Mouse (Mus musculus) midbrain, embryonic 13.5 days (tissue): ENCODE data around the gene Pex16. TPM values are rescaled to one million over a fixed set of nuclear protein-coding genes. Genes with fewer than 3 reads are reported as not detected.

Experiments
- ATAC-seq: fragments of 200-750 bp; cut with Nextera tagmentation; 2 replicates; pipeline ENCODE4 v1.8.0; 2017; ENCODE audit warnings: mild to moderate bottlenecking, moderate TSS enrichment, moderate library complexity
- H3K27ac ChIP-seq: fragments of 300-500 bp; sonication (generic); 2 replicates; pipeline ENCODE4 v1.5.1; 2015; ENCODE audit warnings: inconsistent platforms, mild to moderate bottlenecking, moderate library complexity
- H3K27me3 ChIP-seq: fragments of 300-500 bp; sonication (generic); 2 replicates; pipeline ENCODE4 v1.6.1; 2015; ENCODE audit warnings: mild to moderate bottlenecking, inconsistent platforms
- H3K36me3 ChIP-seq: fragments of 300-500 bp; sonication (generic); 2 replicates; pipeline ENCODE4 v1.6.1; 2015; ENCODE audit warnings: mild to moderate bottlenecking, inconsistent platforms
- H3K4me1 ChIP-seq: fragments of 300-500 bp; sonication (generic); replicated peaks from 2 replicates; pipeline ENCODE4 v1.6.1; 2015; ENCODE audit warnings: inconsistent platforms
- H3K4me2 ChIP-seq: fragments of 300-500 bp; sonication (generic); replicated peaks from 2 replicates; pipeline ENCODE4 v1.6.1; 2015; ENCODE audit warnings: moderate library complexity, mild to moderate bottlenecking, inconsistent platforms
- H3K4me3 ChIP-seq: fragments of 300-500 bp; sonication (generic); replicated peaks from 2 replicates; pipeline ENCODE4 v1.5.1; 2015; ENCODE audit warnings: mild to moderate bottlenecking, inconsistent platforms
- H3K9ac ChIP-seq: fragments of 300-500 bp; sonication (generic); replicated peaks from 2 replicates; pipeline ENCODE4 v1.6.1; 2015; ENCODE audit warnings: mild to moderate bottlenecking, inconsistent platforms
- H3K9me3 ChIP-seq: fragments of 300-500 bp; sonication (generic); 2 replicates; pipeline ENCODE4 v1.6.1; 2016; ENCODE audit warnings: mild to moderate bottlenecking, inconsistent platforms
- WGBS: fragments of 180-500 bp; shearing (Covaris S2); methylation state at CpG from one replicate; pipeline ENCODE4 v1.1.7; 2015; 5-methylcytosine and 5-hydroxymethylcytosine counted together
- polyA plus RNA-seq: library from polyadenylated mRNA; unstranded; fragments of >200 nt; fragmentation: Nextera tagmentation; extraction: Ambion mirVana; gene quantifications from 2 replicates; pipeline ENCODE4 v1.2.1, GENCODE M21; 2015

Pex16 gene
- polyA plus RNA-seq, 1 experiment from 2014 or later = 36.0 TPM

- H3K4me1 ChIP-seq = peaks cover 56% of the 10 kb centered on the region
- 3% methylated on average over 45 of the region's 45 CpGs for WGBS
These were observed 3.4 kb upstream of the Pex16 start for GRCm38 (mm10) chr2:92370821-92371805.

GRCm38 (mm10) chr2:92371971-92372690 lies 2.3 kb upstream of the Pex16 start:
- peaks cover under 1% of the 10 kb centered on the region; the same call in 1 of the 2 replicates for H3K36me3 ChIP-seq
- H3K9ac ChIP-seq = peak overlapping the region; percentile 28; the same call in 1 of the 2 replicates
- no peaks in the 10 kb centered on the region for H3K9me3 ChIP-seq
- H3K4me3 ChIP-seq = no peak overlapping the region
- WGBS = 3% methylated on average over 10 of the region's 10 CpGs
- H3K4me1 ChIP-seq = peaks cover 61% of the 10 kb centered on the region
- peaks cover 35% of the 10 kb centered on the region for H3K27me3 ChIP-seq
- H3K4me2 ChIP-seq = peak overlapping the region; percentile 62
- H3K27ac ChIP-seq = peak overlapping the region; percentile 37
- no peak for ATAC-seq

More at GRCm38 (mm10) chr2:92370821-92371805, 3.4 kb upstream of the Pex16 start:
- Histone ChIP-seq H3K27me3 (peaks cover 35% of the 10 kb centered on the region), H3K36me3 (peaks cover 3% of the 10 kb centered on the region; the same call in 1 of the 2 replicates), H3K4me3 (peak overlapping the region; percentile 33), H3K27ac (peak overlapping the region; percentile 37), H3K9ac (peak overlapping the region; percentile 55), H3K9me3 (no peaks in the 10 kb centered on the region), H3K4me2 (peak overlapping the region; percentile 62)
- no peak for ATAC-seq

- WGBS = 22% methylated on average over 9 of the region's 9 CpGs
- Histone ChIP-seq H3K27ac (peak overlapping the region; percentile 35; the same call in 1 of the 2 replicates), H3K9me3 (no peaks in the 10 kb centered on the region), H3K27me3 (peaks cover 35% of the 10 kb centered on the region), H3K4me2 (0 out of 2 replicates have a peak overlapping the region, but pooled peaks have one; percentile 2), H3K36me3 (peaks cover 8% of the 10 kb centered on the region), H3K9ac (no peak overlapping the region), H3K4me3 (no peak overlapping the region), H3K4me1 (peaks cover 61% of the 10 kb centered on the region)
- no peak for ATAC-seq
These were observed 1.6 kb upstream of the Pex16 start for GRCm38 (mm10) chr2:92372767-92373436.

DNA sequence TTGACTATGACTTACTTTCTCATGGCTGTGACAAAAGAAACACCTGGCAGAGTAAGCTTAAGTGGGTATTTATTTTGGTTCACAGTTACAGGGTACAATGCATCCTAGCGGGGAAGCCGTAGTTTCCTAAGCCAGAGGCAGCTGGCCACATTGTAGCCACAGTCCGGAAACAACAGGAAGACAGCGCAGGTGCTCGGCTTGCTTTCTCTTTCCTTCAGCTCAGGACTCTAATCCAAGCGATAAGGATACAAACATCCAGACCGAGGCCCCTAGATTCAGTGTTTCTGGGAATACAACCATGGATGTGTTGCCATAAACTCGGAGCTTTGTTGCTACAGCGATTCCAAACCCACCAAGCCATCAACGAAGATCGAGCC lies 1.1 kb upstream of the Pex16 start:
- Histone ChIP-seq H3K9me3 (no peaks in the 10 kb centered on the region), H3K9ac (no peak overlapping the region), H3K4me2 (peak overlapping the region; percentile 97; the same call in 1 of the 2 replicates), H3K4me1 (peaks cover 61% of the 10 kb centered on the region), H3K4me3 (no peak overlapping the region), H3K27ac (0 out of 2 replicates have a peak overlapping the region, but pooled peaks have one; percentile 35), H3K36me3 (peaks cover 13% of the 10 kb centered on the region), H3K27me3 (peaks cover 34% of the 10 kb centered on the region)
- ATAC-seq = no peak
- 64% methylated on average over 11 of the region's 11 CpGs for WGBS

- Histone ChIP-seq H3K27ac (peak overlapping the region; percentile 86), H3K9me3 (no peaks in the 10 kb centered on the region), H3K9ac (peak overlapping the region; percentile 81), H3K36me3 (peaks cover 31% of the 10 kb centered on the region), H3K4me1 (peaks cover 57% of the 10 kb centered on the region), H3K4me2 (peak overlapping the region; percentile 97), H3K4me3 (peak overlapping the region; percentile 83), H3K27me3 (peaks cover 17% of the 10 kb centered on the region)
- ATAC-seq = peak; percentile 94
- WGBS = under 1% methylated on average over 29 of the region's 29 CpGs
These were observed 685 bp downstream of the Pex16 start for GRCm38 (mm10) chr2:92375099-92375623.

- Histone ChIP-seq H3K4me1 (peaks cover 50% of the 10 kb centered on the region), H3K27ac (peak overlapping the region; percentile 86), H3K4me3 (peak overlapping the region; percentile 83), H3K9me3 (no peaks in the 10 kb centered on the region), H3K9ac (peak overlapping the region; percentile 81), H3K36me3 (peaks cover 37% of the 10 kb centered on the region), H3K27me3 (peaks cover 11% of the 10 kb centered on the region), H3K4me2 (peak overlapping the region; percentile 97)
- 19% methylated on average over 10 of the region's 10 CpGs for WGBS
- no peak; the same call in 1 of the 2 replicates for ATAC-seq
These were observed 1.3 kb downstream of the Pex16 start for GRCm38 (mm10) chr2:92375788-92376187.

- ATAC-seq = no peak
- peak overlapping the region; percentile 83 for H3K4me3 ChIP-seq
- WGBS = 82% methylated on average over 6 of the region's 6 CpGs
These were observed 1.8 kb downstream of the Pex16 start for GRCm38 (mm10) chr2:92376300-92376699.

DNA sequence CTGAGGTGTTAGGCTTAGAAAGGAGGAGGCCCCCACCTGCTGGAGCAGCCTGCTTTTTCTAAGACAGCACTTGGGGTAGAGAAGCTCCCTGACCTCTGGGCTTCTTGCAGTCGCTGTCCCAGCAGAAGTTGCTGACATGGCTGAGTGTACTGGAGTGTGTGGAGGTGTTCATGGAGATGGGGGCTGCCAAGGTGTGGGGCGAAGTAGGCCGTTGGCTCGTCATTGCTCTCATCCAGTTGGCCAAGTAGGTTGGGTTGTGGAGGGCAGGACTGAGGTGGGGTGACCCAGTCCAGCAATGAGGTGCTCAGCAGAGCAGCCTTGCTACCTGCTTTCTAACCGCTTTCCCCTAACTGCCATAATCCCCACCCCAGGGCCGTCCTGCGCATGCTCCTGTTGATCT lies 2.8 kb downstream of the Pex16 start:
- 94% methylated on average over 7 of the region's 7 CpGs for WGBS

More at GRCm38 (mm10) chr2:92376300-92376699, 1.8 kb downstream of the Pex16 start:
- no peak overlapping the region for H3K27ac ChIP-seq
- H3K9ac ChIP-seq = peak overlapping the region; percentile 81
- peaks cover 42% of the 10 kb centered on the region for H3K36me3 ChIP-seq
- H3K27me3 ChIP-seq = peaks cover 6% of the 10 kb centered on the region; the same call in 1 of the 2 replicates
- H3K9me3 ChIP-seq = no peaks in the 10 kb centered on the region
- peaks cover 45% of the 10 kb centered on the region for H3K4me1 ChIP-seq
- H3K4me2 ChIP-seq = peak overlapping the region; percentile 97

DNA sequence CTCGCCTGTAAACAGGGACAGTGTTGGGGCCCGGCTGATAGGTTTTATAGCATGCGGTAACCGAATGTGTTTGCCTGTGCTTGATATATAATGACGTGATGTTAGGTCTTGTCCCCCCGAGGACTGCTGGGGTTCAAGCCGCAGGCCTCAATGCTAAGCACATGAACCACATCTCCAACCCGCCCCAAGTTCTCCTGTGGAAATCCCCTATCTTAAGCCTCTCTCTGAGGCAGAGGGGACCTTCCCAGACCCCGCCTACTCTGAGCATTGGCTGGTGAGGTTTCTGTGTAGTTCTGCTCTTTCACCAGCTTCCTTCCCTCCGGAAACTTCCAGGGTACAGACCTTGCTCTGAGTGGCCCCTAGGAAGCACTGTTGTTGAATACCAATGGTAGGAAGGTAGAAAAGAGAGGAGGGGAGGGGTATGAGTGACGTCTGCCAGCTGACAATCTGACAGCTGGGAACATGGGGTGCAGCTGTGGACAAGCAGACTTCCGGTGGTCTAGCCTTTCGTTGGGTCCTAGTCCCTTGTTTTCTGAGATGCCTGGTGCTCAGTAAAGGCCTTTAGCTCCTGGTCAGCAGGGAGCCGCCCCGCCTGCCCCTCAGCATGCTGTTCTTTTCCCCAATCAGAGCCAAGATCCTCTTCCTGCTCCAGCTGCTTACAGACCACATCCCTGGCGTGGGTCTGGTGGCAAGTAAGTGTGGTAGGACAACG lies 5.5 kb downstream of the Pex16 start:
- WGBS = 79% methylated on average over 17 of the region's 17 CpGs
- Histone ChIP-seq H3K9ac (0 out of 2 replicates have a peak overlapping the region, but pooled peaks have one; percentile 14), H3K9me3 (no peaks in the 10 kb centered on the region), H3K4me3 (no peak overlapping the region), H3K36me3 (peaks cover 79% of the 10 kb centered on the region), H3K4me2 (no peak overlapping the region), H3K4me1 (peaks cover 12% of the 10 kb centered on the region), H3K27me3 (no peaks in the 10 kb centered on the region), H3K27ac (no peak overlapping the region)
- no peak for ATAC-seq

More for the DNA sequence above, 2.8 kb downstream of the Pex16 start:
- H3K27me3 ChIP-seq = no peaks in the 10 kb centered on the region
- H3K9me3 ChIP-seq = no peaks in the 10 kb centered on the region
- no peak for ATAC-seq
- peaks cover 52% of the 10 kb centered on the region for H3K36me3 ChIP-seq
- H3K9ac ChIP-seq = no peak overlapping the region
- no peak overlapping the region for H3K4me3 ChIP-seq
- no peak overlapping the region for H3K27ac ChIP-seq
- peaks cover 35% of the 10 kb centered on the region for H3K4me1 ChIP-seq
- no peak overlapping the region for H3K4me2 ChIP-seq

DNA sequence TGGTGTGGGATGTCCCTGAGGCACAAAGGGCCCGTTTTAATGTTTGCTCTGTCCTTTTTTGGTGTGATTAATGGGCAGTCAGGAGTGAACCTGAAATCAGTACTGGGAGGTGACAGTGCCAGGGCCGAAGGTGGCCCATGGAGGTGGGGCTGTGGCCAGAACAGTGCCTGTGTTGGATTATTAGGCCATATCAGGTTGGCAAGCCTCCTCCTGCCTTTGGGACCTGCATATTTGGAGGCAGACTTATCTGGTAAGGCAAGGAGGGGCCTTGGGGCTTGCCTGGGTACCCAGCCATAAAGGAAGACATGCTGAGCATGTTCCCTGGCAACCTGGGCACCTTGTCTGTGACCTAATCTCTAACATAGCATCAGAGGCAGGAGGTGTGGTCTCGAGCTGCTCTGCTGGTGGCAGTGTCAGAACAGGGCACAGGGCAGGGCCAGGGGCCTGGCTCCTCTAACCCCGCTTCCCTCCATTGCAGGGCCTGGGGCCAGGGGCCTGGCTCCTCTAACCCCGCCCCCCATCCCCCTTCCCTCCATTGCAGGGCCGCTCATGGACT lies 6.1 kb downstream of the Pex16 start:
- H3K9ac ChIP-seq = 0 out of 2 replicates have a peak overlapping the region, but pooled peaks have one; percentile 14
- H3K27ac ChIP-seq = peak overlapping the region; percentile 51; the same call in 1 of the 2 replicates
- H3K36me3 ChIP-seq = peaks cover 85% of the 10 kb centered on the region
- 76% methylated on average over 6 of the region's 6 CpGs for WGBS
- H3K27me3 ChIP-seq = no peaks in the 10 kb centered on the region
- no peak for ATAC-seq
- H3K4me3 ChIP-seq = no peak overlapping the region
- H3K4me1 ChIP-seq = peaks cover 12% of the 10 kb centered on the region
- no peaks in the 10 kb centered on the region for H3K9me3 ChIP-seq
- no peak overlapping the region for H3K4me2 ChIP-seq
